Mouse (Mus musculus) stomach, embryonic 16.5 days (tissue): ENCODE measurements around the gene Smug1. TPM values are rescaled to one million over a fixed set of nuclear protein-coding genes. Genes with fewer than 3 reads are reported as not detected.

Experiments used
- ATAC-seq: fragments of 200-750 bp; cut with Nextera tagmentation; 2 replicates; pipeline ENCODE4 v1.8.0; 2017; ENCODE audit warnings: moderate number of reproducible peaks, moderate TSS enrichment; ENCODE audit not compliant: insufficient read depth, low FRiP score
- H3K27ac ChIP-seq: fragments of 300-500 bp; sonication (generic); 2 replicates; pipeline ENCODE4 v1.5.1; 2014; ENCODE audit warnings: low read length
- H3K27me3 ChIP-seq: fragments of 300-500 bp; sonication (generic); 2 replicates; pipeline ENCODE4 v1.6.1; 2014; ENCODE audit warnings: low read length, control low read depth, mixed read lengths; ENCODE audit not compliant: control insufficient read depth, insufficient read depth
- H3K36me3 ChIP-seq: fragments of 300-500 bp; sonication (generic); 2 replicates; pipeline ENCODE4 v1.6.1; 2014; ENCODE audit warnings: low read length; ENCODE audit not compliant: control insufficient read depth, insufficient read depth
- H3K4me1 ChIP-seq: fragments of 300-500 bp; sonication (generic); 2 replicates; pipeline ENCODE4 v1.6.1; 2014; ENCODE audit warnings: low read length, control low read depth, mixed read lengths; ENCODE audit not compliant: control insufficient read depth, insufficient read depth
- H3K4me2 ChIP-seq: fragments of 300-500 bp; sonication (generic); 2 replicates; pipeline ENCODE4 v1.6.1; 2014; ENCODE audit warnings: low read depth, low read length, mixed read lengths
- H3K4me3 ChIP-seq: fragments of 300-500 bp; sonication (generic); replicated peaks from 2 replicates; pipeline ENCODE4 v1.5.1; 2014; ENCODE audit warnings: mild to moderate bottlenecking, low read length
- H3K9ac ChIP-seq: fragments of 300-500 bp; sonication (generic); 2 replicates; pipeline ENCODE4 v1.6.1; 2014; ENCODE audit warnings: low read length
- H3K9me3 ChIP-seq: fragments of 300-500 bp; sonication (generic); replicated peaks from 2 replicates; pipeline ENCODE4 v1.6.1; 2016; ENCODE audit warnings: low read length, control low read depth; ENCODE audit not compliant: control insufficient read depth
- WGBS: fragments of 180-500 bp; shearing (Covaris S2); extraction: QIAGEN DNeasy Blood & Tissue Kit; methylation state at CpG from one replicate; pipeline ENCODE4 v1.1.7; 2014; 5-methylcytosine and 5-hydroxymethylcytosine counted together
- polyA plus RNA-seq: library from polyadenylated mRNA; unstranded; fragments of >200 nt; fragmentation: Nextera tagmentation; extraction: Ambion mirVana; gene quantifications from 2 replicates; pipeline ENCODE4 v1.2.1, GENCODE M21; 2015

Smug1 gene
- polyA plus RNA-seq, 1 experiment from 2014 or later, result 20.1 TPM

GRCm38 (mm10) chr15:103180406-103180805 is 13.5 kb upstream of the Smug1 start:
- H3K4me2 ChIP-seq, result no peak overlapping the region
- no peak for ATAC-seq
- H3K4me3 ChIP-seq, result no peak overlapping the region
- H3K27ac ChIP-seq, result no peak overlapping the region
- H3K4me1 ChIP-seq, result peaks cover 17% of the 10 kb centered on the region
- peaks cover 32% of the 10 kb centered on the region for H3K27me3 ChIP-seq
- no peaks in the 10 kb centered on the region for H3K36me3 ChIP-seq
- H3K9ac ChIP-seq, result no peak overlapping the region
- no peaks in the 10 kb centered on the region for H3K9me3 ChIP-seq

DNA sequence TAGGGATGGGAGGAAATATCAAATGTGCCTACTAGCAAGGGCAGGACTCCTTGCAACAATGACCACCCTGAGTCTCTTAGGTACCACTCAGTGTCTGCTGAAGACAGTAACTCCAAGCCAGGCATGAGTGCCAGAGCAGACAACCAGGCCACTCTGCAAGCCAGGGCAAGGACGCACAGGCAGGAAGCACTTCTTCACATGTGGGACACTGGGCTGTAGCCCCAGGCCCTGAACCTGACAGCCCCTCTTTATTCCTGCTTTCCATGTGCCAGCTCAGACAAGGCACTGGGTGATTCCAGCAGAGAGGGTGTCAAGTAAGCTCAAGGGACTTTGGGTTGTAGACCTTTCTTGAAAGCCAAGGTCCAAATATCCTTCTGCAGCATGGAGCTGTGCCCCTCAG is 11.9 kb upstream of the Smug1 start:
- H3K27me3 ChIP-seq, result peaks cover 43% of the 10 kb centered on the region

DNA sequence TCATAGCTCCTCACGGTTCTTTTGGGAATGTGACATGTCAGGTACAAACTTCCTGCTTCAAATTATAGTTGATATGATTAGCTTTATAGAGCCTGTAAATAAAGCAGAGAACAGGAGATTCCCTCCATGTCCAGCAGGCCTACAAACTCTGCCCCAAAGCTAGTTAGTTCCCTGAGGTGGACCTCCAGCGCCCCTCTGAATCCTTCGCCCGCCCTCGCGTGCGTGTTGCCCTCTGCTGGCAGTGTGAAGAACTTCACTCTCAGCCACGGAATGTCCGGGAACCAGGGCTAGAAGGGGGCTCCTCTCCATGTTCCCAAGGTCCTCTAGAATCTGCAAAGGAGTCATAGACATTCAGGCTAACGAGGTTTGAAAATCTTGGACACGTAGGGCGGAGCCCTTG is 11.2 kb upstream of the Smug1 start:
- Histone ChIP-seq H3K27me3 (peaks cover 43% of the 10 kb centered on the region), H3K9me3 (no peaks in the 10 kb centered on the region), H3K9ac (no peak overlapping the region), H3K4me3 (no peak overlapping the region), H3K4me2 (no peak overlapping the region), H3K36me3 (no peaks in the 10 kb centered on the region), H3K4me1 (peaks cover 15% of the 10 kb centered on the region), H3K27ac (no peak overlapping the region)
- ATAC-seq, result no peak
- 16% methylated on average over 12 of the region's 12 CpGs for WGBS

More for the DNA sequence above, 11.9 kb upstream of the Smug1 start:
- H3K27ac ChIP-seq, result no peak overlapping the region
- H3K4me3 ChIP-seq, result no peak overlapping the region
- no peaks in the 10 kb centered on the region for H3K9me3 ChIP-seq
- no peak overlapping the region for H3K9ac ChIP-seq
- H3K4me1 ChIP-seq, result peaks cover 17% of the 10 kb centered on the region
- H3K36me3 ChIP-seq, result no peaks in the 10 kb centered on the region
- H3K4me2 ChIP-seq, result no peak overlapping the region
- 84% methylated on average over 1 of the region's 1 CpGs for WGBS
- no peak for ATAC-seq

DNA sequence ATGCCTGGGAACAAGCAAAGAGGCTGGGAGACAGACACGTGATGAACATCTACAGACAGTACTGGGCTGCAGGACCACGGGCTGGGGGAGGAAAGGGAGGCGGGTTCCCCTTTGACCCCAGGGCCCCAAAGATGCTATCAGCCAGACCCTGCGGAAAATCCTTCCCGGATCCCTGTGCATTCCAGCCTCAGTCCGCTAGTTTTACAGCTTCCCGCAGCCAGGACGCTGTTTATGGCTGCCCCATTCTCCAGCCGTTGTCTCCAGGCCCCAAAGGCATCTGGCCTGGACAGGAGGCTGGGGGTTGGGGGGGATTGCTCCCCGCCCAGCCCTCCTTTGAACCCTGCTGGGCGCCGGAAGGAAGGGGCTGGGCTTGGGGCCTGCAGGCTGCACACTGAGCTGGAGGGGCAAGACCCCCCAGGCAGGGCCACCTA is 10.7 kb upstream of the Smug1 start:
- Histone ChIP-seq H3K36me3 (no peaks in the 10 kb centered on the region), H3K9ac (peak overlapping the region; percentile 40; the same call in 1 of the 2 replicates), H3K9me3 (no peaks in the 10 kb centered on the region), H3K27ac (no peak overlapping the region), H3K4me1 (peaks cover 12% of the 10 kb centered on the region), H3K4me3 (no peak overlapping the region), H3K27me3 (peaks cover 47% of the 10 kb centered on the region), H3K4me2 (0 out of 2 replicates have a peak overlapping the region, but pooled peaks have one; percentile 25)
- WGBS, result 8% methylated on average over 12 of the region's 12 CpGs
- 0 out of 2 replicates have a peak, but pooled peaks have one; percentile 21 for ATAC-seq

GRCm38 (mm10) chr15:103176874-103177421 is 10.1 kb upstream of the Smug1 start:
- H3K4me1 ChIP-seq, result peaks cover 12% of the 10 kb centered on the region
- H3K36me3 ChIP-seq, result no peaks in the 10 kb centered on the region
- peak; percentile 72; the same call in 1 of the 2 replicates for ATAC-seq
- H3K4me2 ChIP-seq, result peak overlapping the region; percentile 25
- under 1% methylated on average over 18 of the region's 18 CpGs for WGBS
- H3K27ac ChIP-seq, result no peak overlapping the region
- peaks cover 50% of the 10 kb centered on the region for H3K27me3 ChIP-seq
- no peak overlapping the region for H3K4me3 ChIP-seq
- H3K9ac ChIP-seq, result 0 out of 2 replicates have a peak overlapping the region, but pooled peaks have one; percentile 40
- H3K9me3 ChIP-seq, result no peaks in the 10 kb centered on the region

DNA sequence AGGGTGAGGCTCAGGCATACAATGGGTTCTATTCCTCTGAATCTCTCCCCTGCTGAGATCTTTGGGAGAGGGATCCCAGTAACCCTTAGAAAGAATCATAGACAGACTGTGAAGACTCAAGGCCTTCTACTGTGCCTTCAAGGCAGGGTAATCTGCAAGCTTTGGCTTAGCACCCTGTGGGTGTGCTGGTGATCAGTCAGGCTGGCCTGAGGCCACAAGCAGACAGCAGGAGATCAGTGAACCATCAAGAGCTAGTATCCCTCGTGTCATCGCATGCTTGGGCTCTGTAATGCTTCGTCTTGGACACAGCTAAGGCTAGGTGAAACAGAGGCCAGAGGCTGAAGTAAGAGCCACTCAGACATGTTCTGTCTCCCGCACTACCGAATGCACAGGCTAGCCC is 6.4 kb upstream of the Smug1 start:
- Histone ChIP-seq H3K4me1 (peaks cover 41% of the 10 kb centered on the region), H3K4me2 (no peak overlapping the region), H3K36me3 (no peaks in the 10 kb centered on the region), H3K27ac (no peak overlapping the region), H3K9me3 (no peaks in the 10 kb centered on the region), H3K27me3 (peaks cover 61% of the 10 kb centered on the region), H3K4me3 (no peak overlapping the region), H3K9ac (no peak overlapping the region)
- no peak for ATAC-seq
- WGBS, result 80% methylated on average over 5 of the region's 5 CpGs

DNA sequence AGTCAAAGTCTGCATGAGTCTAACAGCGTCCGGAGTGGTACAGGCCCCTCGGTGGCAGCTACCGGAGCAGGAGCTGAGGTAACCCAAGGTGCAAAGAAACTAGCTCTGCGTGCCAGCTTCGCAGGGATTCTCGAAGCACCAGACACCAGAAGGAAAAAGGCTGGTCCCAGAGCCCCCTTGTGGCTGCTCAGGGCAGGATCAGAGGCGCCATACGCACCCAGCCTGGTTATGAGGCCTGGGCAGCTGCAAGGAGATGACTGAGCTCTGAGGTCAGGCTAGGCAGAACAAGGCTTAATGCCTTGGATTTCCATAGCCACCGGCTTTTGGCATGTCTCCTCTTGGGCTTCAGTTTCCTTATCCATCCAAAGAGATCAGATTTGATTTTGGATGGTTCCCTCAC is 5.6 kb upstream of the Smug1 start:
- no peak overlapping the region for H3K27ac ChIP-seq
- no peak overlapping the region for H3K9ac ChIP-seq
- H3K4me1 ChIP-seq, result peaks cover 38% of the 10 kb centered on the region
- WGBS, result 6% methylated on average over 10 of the region's 10 CpGs
- H3K4me2 ChIP-seq, result no peak overlapping the region
- H3K4me3 ChIP-seq, result no peak overlapping the region
- no peak for ATAC-seq
- H3K36me3 ChIP-seq, result no peaks in the 10 kb centered on the region
- peaks cover 63% of the 10 kb centered on the region for H3K27me3 ChIP-seq
- H3K9me3 ChIP-seq, result no peaks in the 10 kb centered on the region

DNA sequence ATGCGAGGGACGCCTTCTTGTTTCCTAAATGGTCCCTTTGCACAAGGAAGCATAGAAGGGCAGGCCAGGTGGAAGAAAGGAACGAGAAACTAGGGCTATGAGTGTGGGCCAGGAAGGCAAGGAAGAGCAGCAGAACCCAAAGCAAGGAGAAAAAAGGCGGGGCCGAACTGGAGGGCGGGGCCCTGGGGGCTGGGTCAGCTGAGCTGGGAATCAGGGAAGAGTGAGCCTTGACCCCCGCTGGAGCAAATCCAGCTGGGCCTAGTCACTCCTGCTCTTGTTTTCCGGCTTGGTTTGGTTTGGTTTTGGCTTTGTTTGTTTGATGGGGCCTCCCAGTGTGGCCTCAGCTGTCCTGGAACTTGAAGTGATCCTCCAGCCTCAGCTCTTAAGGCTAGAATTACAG is 4.4 kb upstream of the Smug1 start:
- no peaks in the 10 kb centered on the region for H3K36me3 ChIP-seq
- 25% methylated on average over 8 of the region's 8 CpGs for WGBS
- ATAC-seq, result no peak
- H3K4me2 ChIP-seq, result no peak overlapping the region
- no peaks in the 10 kb centered on the region for H3K9me3 ChIP-seq
- H3K4me3 ChIP-seq, result no peak overlapping the region
- H3K27me3 ChIP-seq, result peaks cover 62% of the 10 kb centered on the region
- H3K9ac ChIP-seq, result no peak overlapping the region
- no peak overlapping the region for H3K27ac ChIP-seq
- peaks cover 29% of the 10 kb centered on the region for H3K4me1 ChIP-seq

DNA sequence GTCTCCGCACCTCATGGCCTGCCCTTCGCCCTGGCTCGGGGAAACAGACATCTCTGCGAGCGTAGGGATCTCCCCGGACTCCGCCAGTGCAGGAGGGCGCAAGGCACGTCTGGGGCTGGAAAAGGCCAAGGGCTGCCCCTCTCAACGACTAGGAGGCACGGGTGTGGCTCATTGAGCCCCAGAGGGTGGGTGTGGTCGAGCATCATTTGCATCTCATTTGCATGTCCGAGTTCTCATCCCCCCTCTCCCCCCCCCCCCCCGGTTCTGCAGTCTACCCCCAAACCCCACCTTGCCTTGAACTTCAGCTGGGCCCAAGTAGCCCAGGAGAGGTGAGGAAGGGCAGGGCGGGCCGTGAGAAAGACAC is 3.4 kb upstream of the Smug1 start:
- Histone ChIP-seq H3K9ac (0 out of 2 replicates have a peak overlapping the region, but pooled peaks have one; percentile 40), H3K4me3 (peak overlapping the region; percentile 55; the same call in 1 of the 2 replicates), H3K9me3 (no peaks in the 10 kb centered on the region), H3K27ac (no peak overlapping the region), H3K4me1 (peaks cover 29% of the 10 kb centered on the region), H3K27me3 (peaks cover 53% of the 10 kb centered on the region), H3K36me3 (no peaks in the 10 kb centered on the region), H3K4me2 (peak overlapping the region; percentile 92)
- ATAC-seq, result no peak
- 25% methylated on average over 15 of the region's 16 CpGs for WGBS
